Mouse (Mus musculus) stomach, postnatal 0 days (tissue): Measurements from ENCODE around the gene Tmco4.
A peak's percentile ranks its signal among the peaks of the same experiment; 100 is the strongest.

Experiments used
- CTCF ChIP-seq: IDR thresholded peaks from 2 replicates; pipeline ENCODE4 v1.5.1; 2016; ENCODE audit warnings: antibody characterized with exemption, low read depth, mild to moderate bottlenecking, moderate library complexity
- EP300 ChIP-seq: optimal IDR thresholded peaks from 2 replicates; pipeline ENCODE3; 2016; ENCODE audit warnings: antibody characterized with exemption

DNA sequence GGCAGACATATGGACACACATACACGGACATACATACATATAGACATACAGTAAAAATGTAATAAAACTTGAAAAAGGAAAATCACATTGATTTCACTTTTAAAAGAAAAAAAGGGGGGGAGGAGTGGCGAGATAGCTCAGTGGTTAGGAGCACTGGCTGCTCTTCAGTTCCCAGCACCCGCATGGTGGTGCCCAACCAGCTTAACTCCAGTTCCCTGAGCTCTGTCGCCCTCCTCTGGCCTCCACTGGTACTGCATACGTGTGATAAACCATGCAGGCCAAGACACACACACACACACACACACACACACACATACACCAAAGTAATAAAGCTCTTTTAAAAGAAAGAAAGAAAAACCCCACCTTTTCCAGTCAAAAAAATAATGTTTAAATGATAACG, 42.1 kb downstream of the Tmco4 start:
- TF ChIP-seq CTCF = peak; percentile 62
- TF ChIP-seq EP300 = no peak
